Mouse (Mus musculus) Patski (cell line): ENCODE measurements around the gene Nt5c3. TPM values are rescaled to one million over a fixed set of nuclear protein-coding genes. Genes with fewer than 3 reads are reported as not detected.

ENCODE experiments used
- ATAC-seq: fragments of 100-300 bp; one replicate; pipeline ENCODE4 v1.8.0; 2021
- CTCF ChIA-PET: fragments of 350-600 bp; sonication (Branson Sonifier 250); formaldehyde crosslinking; loops from one replicate; lab custom pipeline; 2022; ENCODE audit warnings: inconsistent platforms; lab: Charles Lee
- POLR2A ChIA-PET: fragments of 350-600 bp; sonication (Branson Sonifier 250); formaldehyde crosslinking; loops from one replicate; lab custom pipeline; 2022; ENCODE audit warnings: antibody characterized with exemption, inconsistent platforms; lab: Charles Lee
- DNase-seq: peaks from one replicate; pipeline ENCODE4 v3.0.0-alpha.2; 2011; ENCODE audit warnings: low read depth, low spot score
- H3K27me3 ChIP-seq: fragments of 371-371 bp; one replicate; pipeline ENCODE4 v1.5.1; 2021
- CTCF ChIP-seq: fragments of 100-300 bp; IDR thresholded peaks from one replicate; pipeline ENCODE4 v1.5.1; 2021
- in situ Hi-C: fragments of 300-500 bp; cut with MboI; formaldehyde crosslinking; loops from 3 replicates; pipeline ENCODE4 v1.11.1; 2018; ENCODE audit warnings: low pct_unique_long_range_greater_than_20kb, mixed read lengths
- polyA plus RNA-seq: library from polyadenylated mRNA; unstranded; gene quantifications from one replicate; pipeline ENCODE4 v1.2.3, GENCODE M21; 2021

Gene Nt5c3
- 37.3 TPM for polyA plus RNA-seq

- CTCF ChIA-PET, result interaction anchor here (1.5 to 1.9 kb wide), 2 partner anchors 15 to 24 kb away, joined by 3 to 6 read pairs; no protein-coding TSS in a partner anchor
- TF ChIP-seq CTCF, result no peak
- H3K27me3 ChIP-seq, result no peaks in the 10 kb centered on the region
- POLR2A ChIA-PET, result interaction anchor here (1.0 kb wide), 1 partner anchor 126 kb away, joined by 3 read pairs; the partner anchor contains the start of gene Kbtbd2
- in situ Hi-C loops, result loop anchor here (10.0 kb wide), 1 partner anchor 611 kb away; the partner anchor contains the start of gene Ppm1k
- DNase-seq (peak; percentile 75), ATAC-seq (peak; percentile 87)
These were observed at the start of gene Nt5c3, which contains the start of gene Vmn1r4 for GRCm38 (mm10) chr6:56923726-56924707. Gene Nt5c3, minus strand, starts transcription at chr6:56923932. Gene Vmn1r4, plus strand, starts transcription at chr6:56924015.

GRCm38 (mm10) chr6:56969973-56970372 lies 46.2 kb upstream of the Nt5c3 start, which contains the start of gene Vmn1r5:
Gene Vmn1r5, plus strand, starts transcription at chr6:56970273.
- no peak for DNase-seq
- ChIA-PET POLR2A (no interaction called here), CTCF (no interaction called here)
- peaks cover 12% of the 10 kb centered on the region for H3K27me3 ChIP-seq
- in situ Hi-C loops, result no loop called here
- ATAC-seq, result no peak
- no peak for TF ChIP-seq CTCF

GRCm38 (mm10) chr6:56956436-56956835 lies 32.7 kb upstream of the Nt5c3 start:
- no peak for TF ChIP-seq CTCF
- H3K27me3 ChIP-seq, result peaks cover 3% of the 10 kb centered on the region
- CTCF ChIA-PET, result no interaction called here
- ATAC-seq (peak; percentile 62), DNase-seq (peak; percentile 25)
- POLR2A ChIA-PET, result no interaction called here
- in situ Hi-C loops, result no loop called here

GRCm38 (mm10) chr6:56934366-56934765 lies 10.6 kb upstream of the Nt5c3 start:
- no peak for DNase-seq
- ChIA-PET POLR2A (no interaction called here), CTCF (no interaction called here)
- in situ Hi-C loops, result no loop called here
- TF ChIP-seq CTCF, result no peak
- ATAC-seq, result no peak
- H3K27me3 ChIP-seq, result no peaks in the 10 kb centered on the region

- CTCF ChIA-PET, result no interaction called here
- H3K27me3 ChIP-seq, result no peaks in the 10 kb centered on the region
- POLR2A ChIA-PET, result no interaction called here
- DNase-seq (no peak), ATAC-seq (no peak)
- in situ Hi-C loops, result no loop called here
- no peak for TF ChIP-seq CTCF
These were observed 8.7 kb upstream of the Nt5c3 start for GRCm38 (mm10) chr6:56932464-56932863.

GRCm38 (mm10) chr6:56931648-56932415 lies 8.1 kb upstream of the Nt5c3 start:
- in situ Hi-C loops, result no loop called here
- ChIA-PET POLR2A (no interaction called here), CTCF (interaction anchor here (1.3 kb wide), 1 partner anchor 123 kb away, joined by 3 read pairs; no protein-coding TSS in a partner anchor)
- ATAC-seq (peak; percentile 21), DNase-seq (no peak)
- H3K27me3 ChIP-seq, result no peaks in the 10 kb centered on the region
- no peak for TF ChIP-seq CTCF

- in situ Hi-C loops, result loop anchor here (10.0 kb wide), 1 partner anchor 611 kb away; the partner anchor contains the start of gene Ppm1k
- no peaks in the 10 kb centered on the region for H3K27me3 ChIP-seq
- ChIA-PET POLR2A (interaction anchor here (0.6 to 1.0 kb wide), 2 partner anchors 126 to 1729 kb away, joined by 3 read pairs; partner anchors contain the start of gene Kbtbd2), CTCF (interaction anchor here (1.5 to 1.9 kb wide), 2 partner anchors 14 to 24 kb away, joined by 3 to 6 read pairs; no protein-coding TSS in a partner anchor)
- ATAC-seq (peak; percentile 38), DNase-seq (no peak)
- TF ChIP-seq CTCF, result no peak
These were observed 404 bp downstream of the Nt5c3 start for GRCm38 (mm10) chr6:56923331-56923725.

GRCm38 (mm10) chr6:56920222-56921092 lies 3.3 kb downstream of the Nt5c3 start:
- DNase-seq (peak; percentile 31), ATAC-seq (peak; percentile 46)
- POLR2A ChIA-PET, result no interaction called here
- in situ Hi-C loops, result loop anchor here (10.0 kb wide), 1 partner anchor 614 kb away; the partner anchor contains the start of gene Ppm1k
- CTCF ChIA-PET, result interaction anchor here (1.1 to 4.6 kb wide), 3 partner anchors 12 to 88 kb away, joined by 3 to 29 read pairs (median 4); no protein-coding TSS in a partner anchor
- TF ChIP-seq CTCF, result no peak
- no peaks in the 10 kb centered on the region for H3K27me3 ChIP-seq
